Mouse (Mus musculus): ENCODE measurements around the gene Fsd1. TPM values are rescaled to one million over a fixed set of nuclear protein-coding genes. Genes with fewer than 3 reads are reported as not detected.
"Not testable (repeated sequence)": the region's sequence is repeated elsewhere in the genome, so short reads cannot be mapped to it uniquely, and the experiment has no call there.

Fsd1 gene
- polyA plus RNA-seq (2015; fragmentation: Nextera tagmentation; extraction: Ambion mirVana) = 0.56 and 0.69 TPM in 2 replicates

DNA sequence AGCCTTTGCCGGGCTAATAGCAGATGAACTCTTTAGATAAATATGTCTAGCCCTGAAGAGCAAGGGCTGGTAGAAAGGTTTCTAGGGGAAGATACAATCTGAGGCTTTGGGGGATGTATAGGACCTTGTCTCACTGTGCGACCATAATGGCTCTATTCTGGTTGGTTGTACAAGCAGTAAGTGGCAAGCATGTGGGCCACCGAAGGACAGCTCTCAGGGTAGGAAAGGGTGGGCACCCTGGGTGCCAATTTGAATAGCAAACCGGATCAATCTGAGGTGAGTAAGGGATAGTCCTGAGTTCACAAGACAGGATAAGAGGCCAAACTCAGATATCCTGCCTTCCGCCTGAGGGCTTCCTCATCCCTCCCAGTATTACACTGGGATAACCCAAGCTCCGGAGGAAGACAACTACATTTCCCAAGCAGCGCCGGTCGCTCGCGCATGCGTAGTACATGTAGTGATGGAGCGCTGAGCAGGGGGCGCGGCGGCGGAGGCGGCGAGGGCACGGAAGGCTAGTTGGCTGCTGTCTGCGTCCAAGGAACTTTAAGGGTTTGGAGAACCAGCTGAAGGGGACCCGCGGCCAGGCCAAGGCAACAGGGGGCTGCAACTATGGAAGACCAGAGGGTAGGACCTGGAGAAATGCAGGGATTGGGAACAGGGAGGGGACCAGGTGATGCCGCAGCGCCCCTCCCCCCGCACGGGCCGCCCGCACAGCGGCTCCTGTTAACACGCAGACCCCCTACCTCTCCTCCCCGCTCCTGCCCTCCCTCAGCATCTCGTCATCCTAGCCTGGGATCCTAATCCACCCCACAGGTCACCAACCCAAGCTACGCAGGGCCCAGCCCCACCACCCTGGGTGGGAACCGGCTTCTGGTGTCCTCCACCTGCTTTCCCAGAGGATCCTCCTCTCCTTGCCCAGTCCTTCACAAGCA, at the start of gene Fsd1:
Gene Fsd1, plus strand, starts transcription at position 480 of the 932 bp plus-strand sequence.
- ATAC-seq (ENCODE audit: low read depth) (no peak), DNase-seq (no peak)
- no peak within 1 kb of the TSS for H3K9ac ChIP-seq
- no peak within 1 kb of the TSS for H3K27ac ChIP-seq
- 9% methylated on average over 34 of the region's 35 CpGs for WGBS (ENCODE audit: insufficient replicate concordance)
- H3K4me1 ChIP-seq (replicated peaks) = 0 out of 2 replicates have a peak, but pooled peaks cover 3% of the 10 kb centered on the region
- peaks cover 35% of the 10 kb centered on the region for H3K27me3 ChIP-seq
- no peaks in the 10 kb centered on the region for H3K9me3 ChIP-seq (replicated peaks)
- H3K4me2 ChIP-seq = peak within 1 kb of the TSS; percentile 15; the same call in 1 of the 2 replicates
- no peak within 1 kb of the TSS for H3K4me3 ChIP-seq (replicated peaks)
- no peaks in the 10 kb centered on the region for H3K36me3 ChIP-seq

- peak overlapping the region; percentile 78 for H3K9ac ChIP-seq
- WGBS (ENCODE audit: insufficient replicate concordance) = 31% methylated on average over 10 of the region's 10 CpGs
- H3K36me3 ChIP-seq = peaks cover 11% of the 10 kb centered on the region
- peak overlapping the region; percentile 67 for H3K4me3 ChIP-seq (replicated peaks)
- peak overlapping the region; percentile 93 for H3K27ac ChIP-seq
- H3K4me2 ChIP-seq = peak overlapping the region; percentile 83
- not testable (repeated sequence) for DNase-seq; H3K27me3 ChIP-seq; H3K9me3 ChIP-seq (replicated peaks); ATAC-seq (ENCODE audit: low read depth)
- peaks cover 20% of the 10 kb centered on the region for H3K4me1 ChIP-seq (replicated peaks)
Measured at GRCm38 (mm10) chr17:55944387-55944865, 41.9 kb upstream of the Fsd1 start.

GRCm38 (mm10) chr17:55944866-55945682, 41.2 kb upstream of the Fsd1 start:
- Histone ChIP-seq H3K9ac (peak overlapping the region; percentile 78), H3K27ac (peak overlapping the region; percentile 93), H3K4me3 (replicated peaks) (peak overlapping the region; percentile 67), H3K4me2 (peak overlapping the region; percentile 83), H3K4me1 (replicated peaks) (peaks cover 20% of the 10 kb centered on the region)
- ATAC-seq (ENCODE audit: low read depth) (peak; percentile 97), DNase-seq (peak; percentile 78)
- not testable (repeated sequence) for H3K36me3 ChIP-seq; H3K27me3 ChIP-seq; H3K9me3 ChIP-seq (replicated peaks)
- WGBS (ENCODE audit: insufficient replicate concordance) = under 1% methylated on average over 56 of the region's 56 CpGs

DNA sequence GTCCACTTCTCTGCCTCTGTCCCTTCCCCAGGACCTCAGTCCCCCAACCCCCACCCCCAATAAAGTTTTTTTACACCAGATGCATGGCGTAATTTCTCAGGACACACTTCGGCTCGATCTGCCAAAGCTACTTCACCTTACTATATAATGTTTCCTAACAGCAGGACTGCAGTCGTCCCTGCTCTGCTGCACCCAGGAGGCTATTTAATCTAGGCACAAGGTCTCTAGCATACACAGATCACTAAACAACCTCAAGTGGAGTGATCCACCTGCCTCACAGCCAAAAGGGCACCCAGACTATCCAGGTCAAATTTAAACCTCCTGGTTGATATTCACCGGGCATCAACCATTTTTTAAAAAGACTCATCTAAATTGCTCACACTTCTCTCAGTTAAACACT, 40.6 kb upstream of the Fsd1 start:
- Histone ChIP-seq H3K4me1 (replicated peaks) (peaks cover 20% of the 10 kb centered on the region), H3K27ac (peak overlapping the region; percentile 93), H3K4me2 (peak overlapping the region; percentile 83), H3K27me3 (no peaks in the 10 kb centered on the region; the same call in 1 of the 2 replicates), H3K4me3 (replicated peaks) (peak overlapping the region; percentile 67), H3K36me3 (no peaks in the 10 kb centered on the region), H3K9me3 (replicated peaks) (no peaks in the 10 kb centered on the region), H3K9ac (peak overlapping the region; percentile 78)
- ATAC-seq (ENCODE audit: low read depth) (no peak), DNase-seq (no peak)
- 36% methylated on average over 5 of the region's 5 CpGs for WGBS (ENCODE audit: insufficient replicate concordance)

DNA sequence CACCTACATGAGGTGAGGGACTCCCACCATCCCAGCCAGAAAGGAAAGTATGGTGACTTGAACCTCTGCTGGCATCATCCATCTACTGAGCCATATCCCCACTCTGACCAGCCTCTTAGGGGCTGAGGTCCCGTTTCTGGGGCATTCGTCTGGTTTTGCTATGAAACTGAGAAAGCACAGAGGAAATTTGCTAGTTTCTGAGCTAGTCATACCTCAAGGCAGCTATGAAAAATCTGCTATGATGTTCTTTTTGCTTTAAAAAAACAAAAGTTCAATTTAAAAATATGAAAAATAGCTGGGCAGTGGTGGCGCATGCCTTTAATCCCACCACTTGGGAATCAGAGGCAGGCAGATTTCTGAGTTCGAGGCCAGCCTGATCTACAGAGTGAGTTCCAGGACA, 37.7 kb upstream of the Fsd1 start:
- no peak for ATAC-seq (ENCODE audit: low read depth)
- no peak for DNase-seq
- Histone ChIP-seq H3K36me3 (no peaks in the 10 kb centered on the region), H3K27ac (no peak overlapping the region), H3K27me3 (no peaks in the 10 kb centered on the region; the same call in 1 of the 2 replicates), H3K4me2 (no peak overlapping the region), H3K4me1 (replicated peaks) (peaks cover 17% of the 10 kb centered on the region), H3K9me3 (replicated peaks) (no peaks in the 10 kb centered on the region), H3K9ac (no peak overlapping the region), H3K4me3 (replicated peaks) (no peak overlapping the region)
- WGBS (ENCODE audit: insufficient replicate concordance) = 74% methylated on average over 4 of the region's 4 CpGs

DNA sequence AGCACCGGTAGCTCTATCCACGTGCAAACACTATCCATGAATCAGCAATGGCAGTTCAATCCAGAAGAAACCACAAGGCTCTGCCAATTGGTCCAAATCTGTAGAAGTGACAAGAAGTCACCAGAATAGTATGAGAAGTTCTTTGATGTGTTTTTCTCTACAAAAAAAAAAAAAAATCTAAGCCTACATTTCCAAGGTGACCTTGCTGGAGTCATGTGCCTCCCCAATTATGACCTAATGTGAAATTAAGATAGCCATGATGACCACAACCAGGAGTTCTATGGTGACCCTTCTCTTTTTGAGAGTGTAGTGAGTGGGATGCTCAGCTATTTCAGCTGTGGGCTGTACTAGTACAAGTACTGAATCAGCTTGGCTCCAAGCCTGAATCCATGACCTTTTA, 36.9 kb upstream of the Fsd1 start, which contains the start of gene Zfp119b:
Gene Zfp119b, minus strand, starts transcription at position 101 of the 400 bp plus-strand sequence.
- no peak within 1 kb of the TSS for H3K4me2 ChIP-seq
- no peak for ATAC-seq (ENCODE audit: low read depth)
- H3K27ac ChIP-seq = no peak within 1 kb of the TSS
- 71% methylated on average over 2 of the region's 2 CpGs for WGBS (ENCODE audit: insufficient replicate concordance)
- H3K4me1 ChIP-seq (replicated peaks) = peaks cover 14% of the 10 kb centered on the region
- no peaks in the 10 kb centered on the region for H3K9me3 ChIP-seq (replicated peaks)
- DNase-seq = no peak
- H3K4me3 ChIP-seq (replicated peaks) = no peak within 1 kb of the TSS
- no peak within 1 kb of the TSS for H3K9ac ChIP-seq
- H3K27me3 ChIP-seq = peaks cover 3% of the 10 kb centered on the region; the same call in 1 of the 2 replicates
- no peaks in the 10 kb centered on the region for H3K36me3 ChIP-seq

DNA sequence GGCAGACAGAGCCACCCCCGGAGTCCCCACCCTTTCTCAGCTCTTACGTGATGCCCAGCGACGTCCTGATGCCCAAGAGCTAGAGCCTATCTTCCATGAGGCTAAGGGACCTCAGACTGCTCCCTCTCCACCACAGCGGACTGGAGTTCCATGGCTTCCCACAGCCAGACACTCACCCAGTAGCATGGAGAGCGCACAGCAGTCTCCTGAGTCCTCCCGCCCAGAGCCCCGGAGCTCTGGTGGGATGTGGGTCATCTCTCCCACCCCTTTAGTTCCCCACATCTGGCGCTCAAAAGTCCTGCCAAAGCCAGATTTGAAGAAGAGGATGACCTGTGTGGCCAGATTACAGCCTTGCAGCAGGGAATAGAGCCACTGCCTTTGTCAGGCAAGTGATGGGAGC, 35.7 kb upstream of the Fsd1 start:
- WGBS (ENCODE audit: insufficient replicate concordance) = 71% methylated on average over 9 of the region's 9 CpGs
- Histone ChIP-seq H3K27ac (no peak overlapping the region), H3K36me3 (no peaks in the 10 kb centered on the region), H3K9ac (no peak overlapping the region), H3K4me1 (replicated peaks) (peaks cover 11% of the 10 kb centered on the region), H3K4me2 (no peak overlapping the region), H3K9me3 (replicated peaks) (no peaks in the 10 kb centered on the region), H3K27me3 (peaks cover 11% of the 10 kb centered on the region; the same call in 1 of the 2 replicates), H3K4me3 (replicated peaks) (no peak overlapping the region)
- DNase-seq (no peak), ATAC-seq (ENCODE audit: low read depth) (no peak)

DNA sequence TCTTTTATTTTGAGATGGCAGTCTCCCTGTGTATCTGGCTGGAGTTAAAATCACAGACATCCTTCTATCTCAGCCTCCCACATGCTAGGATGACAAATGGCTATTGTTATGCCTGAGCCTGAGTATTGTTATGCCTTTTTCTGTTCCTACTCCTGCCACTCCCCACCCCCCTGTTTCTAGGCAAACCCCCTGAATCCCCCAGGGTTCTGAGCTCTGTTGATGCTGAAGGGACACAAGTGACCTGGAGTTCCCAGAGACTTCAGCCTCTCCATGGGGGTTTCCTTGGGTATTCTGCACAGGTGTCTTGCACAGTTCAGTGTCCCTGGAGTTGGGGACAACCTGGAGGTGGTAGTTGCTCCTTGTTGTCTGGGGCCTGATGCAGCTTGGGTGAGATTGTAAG, 34.3 kb upstream of the Fsd1 start:
- Histone ChIP-seq H3K9me3 (replicated peaks) (no peaks in the 10 kb centered on the region), H3K4me1 (replicated peaks) (peaks cover 16% of the 10 kb centered on the region), H3K27me3 (peaks cover 11% of the 10 kb centered on the region; the same call in 1 of the 2 replicates), H3K9ac (no peak overlapping the region), H3K36me3 (no peaks in the 10 kb centered on the region), H3K4me2 (no peak overlapping the region), H3K4me3 (replicated peaks) (no peak overlapping the region), H3K27ac (no peak overlapping the region)
- DNase-seq = no peak
- no peak for ATAC-seq (ENCODE audit: low read depth)

- ATAC-seq (ENCODE audit: low read depth) = 0 out of 2 replicates have a peak, but pooled peaks have one; percentile 15
- Histone ChIP-seq H3K27me3 (peaks cover 11% of the 10 kb centered on the region; the same call in 1 of the 2 replicates), H3K4me2 (peak within 1 kb of the TSS; percentile 25), H3K9ac (no peak within 1 kb of the TSS), H3K27ac (no peak within 1 kb of the TSS), H3K9me3 (replicated peaks) (no peaks in the 10 kb centered on the region), H3K4me3 (replicated peaks) (0 out of 2 replicates have a peak within 1 kb of the TSS, but pooled peaks have one; percentile 7), H3K4me1 (replicated peaks) (peaks cover 21% of the 10 kb centered on the region), H3K36me3 (no peaks in the 10 kb centered on the region)
- WGBS (ENCODE audit: insufficient replicate concordance) = 42% methylated on average over 6 of the region's 6 CpGs
- no peak for DNase-seq
Measured at GRCm38 (mm10) chr17:55952447-55953027, 33.8 kb upstream of the Fsd1 start, which contains the start of gene Ebi3. Gene Ebi3, plus strand, starts transcription at chr17:55952640.

GRCm38 (mm10) chr17:55953751-55954150, 32.6 kb upstream of the Fsd1 start:
- ATAC-seq (ENCODE audit: low read depth) (no peak), DNase-seq (no peak)
- 61% methylated on average over 6 of the region's 6 CpGs for whole genome bisulfite sequencing (ENCODE audit: insufficient replicate concordance)
- Histone ChIP-seq H3K4me1 (replicated peaks) (peaks cover 33% of the 10 kb centered on the region), H3K9ac (no peak overlapping the region), H3K4me2 (no peak overlapping the region), H3K36me3 (no peaks in the 10 kb centered on the region), H3K9me3 (replicated peaks) (no peaks in the 10 kb centered on the region), H3K4me3 (replicated peaks) (no peak overlapping the region), H3K27ac (no peak overlapping the region), H3K27me3 (peaks cover 11% of the 10 kb centered on the region; the same call in 1 of the 2 replicates)
